Mouse (Mus musculus) forebrain, embryonic 13.5 days (tissue): ENCODE data around the gene Cnpy1. TPM values are rescaled to one million over a fixed set of nuclear protein-coding genes. Genes with fewer than 3 reads are reported as not detected.

Source experiments
- ATAC-seq: fragments of 200-750 bp; cut with Nextera tagmentation; 2 replicates; pipeline ENCODE4 v1.8.0; 2017
- H3K27ac ChIP-seq: fragments of 300-500 bp; sonication (generic); 2 replicates; pipeline ENCODE4 v1.5.1; 2015; ENCODE audit warnings: inconsistent platforms, mild to moderate bottlenecking, moderate library complexity
- H3K27me3 ChIP-seq: fragments of 300-500 bp; sonication (generic); 2 replicates; pipeline ENCODE4 v1.6.1; 2015; ENCODE audit warnings: mild to moderate bottlenecking, inconsistent platforms
- H3K36me3 ChIP-seq: fragments of 300-500 bp; sonication (generic); 2 replicates; pipeline ENCODE4 v1.6.1; 2015; ENCODE audit warnings: mild to moderate bottlenecking, inconsistent platforms; ENCODE audit not compliant: poor library complexity, severe bottlenecking
- H3K4me1 ChIP-seq: fragments of 300-500 bp; sonication (generic); 2 replicates; pipeline ENCODE4 v1.6.1; 2015; ENCODE audit warnings: inconsistent platforms
- H3K4me2 ChIP-seq: fragments of 300-500 bp; sonication (generic); 2 replicates; pipeline ENCODE4 v1.6.1; 2015; ENCODE audit warnings: inconsistent platforms, mild to moderate bottlenecking, moderate library complexity
- H3K4me3 ChIP-seq: fragments of 300-500 bp; sonication (generic); 2 replicates; pipeline ENCODE4 v1.5.1; 2015; ENCODE audit warnings: mild to moderate bottlenecking, inconsistent platforms
- H3K9ac ChIP-seq: fragments of 300-500 bp; sonication (generic); 2 replicates; pipeline ENCODE4 v1.6.1; 2015; ENCODE audit warnings: mild to moderate bottlenecking, inconsistent platforms
- H3K9me3 ChIP-seq: fragments of 300-500 bp; sonication (generic); replicated peaks from 2 replicates; pipeline ENCODE4 v1.6.1; 2016; ENCODE audit warnings: inconsistent platforms
- WGBS: fragments of 180-500 bp; shearing (Covaris S2); methylation state at CpG from one replicate; pipeline ENCODE4 v1.1.7; 2015; 5-methylcytosine and 5-hydroxymethylcytosine counted together
- polyA plus RNA-seq: library from polyadenylated mRNA; unstranded; fragments of >200 nt; fragmentation: Nextera tagmentation; extraction: Ambion mirVana; gene quantifications from 2 replicates; pipeline ENCODE4 v1.2.1, GENCODE M21; 2015

Cnpy1 gene
- 1.7 TPM in 2 replicates for polyA plus RNA-seq

GRCm38 (mm10) chr5:28245574-28245973, at the start of gene Cnpy1:
Cnpy1 (minus strand) TSS chr5:28245806.
- Histone ChIP-seq H3K36me3 (no peaks in the 10 kb centered on the region), H3K4me3 (no peak within 1 kb of the TSS), H3K9ac (no peak within 1 kb of the TSS), H3K4me1 (no peaks in the 10 kb centered on the region), H3K27ac (no peak within 1 kb of the TSS), H3K9me3 (no peaks in the 10 kb centered on the region), H3K27me3 (no peaks in the 10 kb centered on the region), H3K4me2 (no peak within 1 kb of the TSS)
- no peak for ATAC-seq
- WGBS: 60% methylated on average over 11 of the region's 11 CpGs

- no peaks in the 10 kb centered on the region for H3K36me3 ChIP-seq
- H3K4me2 ChIP-seq: no peak overlapping the region
- H3K4me3 ChIP-seq: no peak overlapping the region
- H3K9ac ChIP-seq: no peak overlapping the region
- H3K4me1 ChIP-seq: no peaks in the 10 kb centered on the region
- 5% methylated on average over 6 of the region's 6 CpGs for WGBS
- H3K27me3 ChIP-seq: no peaks in the 10 kb centered on the region
- peak; percentile 24; the same call in 1 of the 2 replicates for ATAC-seq
- no peak overlapping the region for H3K27ac ChIP-seq
- no peaks in the 10 kb centered on the region for H3K9me3 ChIP-seq
Measured at GRCm38 (mm10) chr5:28293990-28294389, 48.4 kb upstream of the Cnpy1 start.

- Histone ChIP-seq H3K27ac (no peak overlapping the region), H3K4me3 (no peak overlapping the region), H3K4me1 (no peaks in the 10 kb centered on the region), H3K4me2 (no peak overlapping the region), H3K9ac (no peak overlapping the region), H3K27me3 (no peaks in the 10 kb centered on the region), H3K36me3 (no peaks in the 10 kb centered on the region), H3K9me3 (no peaks in the 10 kb centered on the region)
- ATAC-seq: no peak
- WGBS: 39% methylated on average over 3 of the region's 3 CpGs
Measured at GRCm38 (mm10) chr5:28292281-28292680, 46.7 kb upstream of the Cnpy1 start.

- Histone ChIP-seq H3K27ac (no peak overlapping the region), H3K4me2 (no peak overlapping the region), H3K9ac (no peak overlapping the region), H3K4me1 (no peaks in the 10 kb centered on the region), H3K27me3 (no peaks in the 10 kb centered on the region), H3K36me3 (no peaks in the 10 kb centered on the region), H3K9me3 (no peaks in the 10 kb centered on the region), H3K4me3 (no peak overlapping the region)
- no peak for ATAC-seq
- WGBS: 88% methylated on average over 5 of the region's 5 CpGs
Measured at GRCm38 (mm10) chr5:28291118-28291850, 45.7 kb upstream of the Cnpy1 start.

GRCm38 (mm10) chr5:28290630-28291029, 45.0 kb upstream of the Cnpy1 start:
- Histone ChIP-seq H3K36me3 (no peaks in the 10 kb centered on the region), H3K9ac (no peak overlapping the region), H3K9me3 (no peaks in the 10 kb centered on the region), H3K27me3 (no peaks in the 10 kb centered on the region), H3K4me2 (no peak overlapping the region), H3K27ac (no peak overlapping the region), H3K4me3 (no peak overlapping the region), H3K4me1 (no peaks in the 10 kb centered on the region)
- WGBS: 67% methylated on average over 1 of the region's 1 CpGs
- ATAC-seq: no peak

GRCm38 (mm10) chr5:28289111-28289510, 43.5 kb upstream of the Cnpy1 start:
- no peaks in the 10 kb centered on the region for H3K27me3 ChIP-seq
- H3K4me1 ChIP-seq: no peaks in the 10 kb centered on the region
- no peak overlapping the region for H3K4me2 ChIP-seq
- H3K4me3 ChIP-seq: no peak overlapping the region
- H3K36me3 ChIP-seq: no peaks in the 10 kb centered on the region
- H3K9me3 ChIP-seq: no peaks in the 10 kb centered on the region
- 58% methylated on average over 3 of the region's 3 CpGs for WGBS
- ATAC-seq: no peak
- H3K9ac ChIP-seq: no peak overlapping the region
- H3K27ac ChIP-seq: no peak overlapping the region

GRCm38 (mm10) chr5:28277279-28277678, 31.7 kb upstream of the Cnpy1 start:
- Histone ChIP-seq H3K9me3 (no peaks in the 10 kb centered on the region), H3K9ac (no peak overlapping the region), H3K27ac (no peak overlapping the region), H3K4me1 (no peaks in the 10 kb centered on the region), H3K4me3 (no peak overlapping the region), H3K36me3 (no peaks in the 10 kb centered on the region), H3K27me3 (no peaks in the 10 kb centered on the region), H3K4me2 (no peak overlapping the region)
- ATAC-seq: no peak
- WGBS: 64% methylated on average over 2 of the region's 2 CpGs

GRCm38 (mm10) chr5:28272836-28273235, 27.2 kb upstream of the Cnpy1 start:
- Histone ChIP-seq H3K27me3 (no peaks in the 10 kb centered on the region), H3K36me3 (no peaks in the 10 kb centered on the region), H3K4me3 (no peak overlapping the region), H3K4me1 (no peaks in the 10 kb centered on the region), H3K9me3 (no peaks in the 10 kb centered on the region), H3K4me2 (no peak overlapping the region), H3K27ac (no peak overlapping the region), H3K9ac (no peak overlapping the region)
- ATAC-seq: no peak
- WGBS: 84% methylated on average over 2 of the region's 2 CpGs

GRCm38 (mm10) chr5:28269469-28269991, 23.9 kb upstream of the Cnpy1 start:
- H3K9me3 ChIP-seq: no peaks in the 10 kb centered on the region
- no peaks in the 10 kb centered on the region for H3K27me3 ChIP-seq
- ATAC-seq: no peak
- H3K4me2 ChIP-seq: no peak overlapping the region
- H3K4me1 ChIP-seq: no peaks in the 10 kb centered on the region
- 69% methylated on average over 6 of the region's 6 CpGs for WGBS
- H3K36me3 ChIP-seq: no peaks in the 10 kb centered on the region
- no peak overlapping the region for H3K4me3 ChIP-seq
- no peak overlapping the region for H3K27ac ChIP-seq
- no peak overlapping the region for H3K9ac ChIP-seq

- 45% methylated on average over 2 of the region's 2 CpGs for WGBS
- Histone ChIP-seq H3K4me2 (no peak overlapping the region), H3K27me3 (no peaks in the 10 kb centered on the region), H3K9me3 (no peaks in the 10 kb centered on the region), H3K4me3 (no peak overlapping the region), H3K9ac (no peak overlapping the region), H3K4me1 (no peaks in the 10 kb centered on the region), H3K36me3 (no peaks in the 10 kb centered on the region), H3K27ac (no peak overlapping the region)
- ATAC-seq: no peak
Measured at GRCm38 (mm10) chr5:28267576-28267975, 22.0 kb upstream of the Cnpy1 start.

GRCm38 (mm10) chr5:28265653-28266052, 20.0 kb upstream of the Cnpy1 start:
- no peaks in the 10 kb centered on the region for H3K9me3 ChIP-seq
- H3K27me3 ChIP-seq: no peaks in the 10 kb centered on the region
- H3K9ac ChIP-seq: no peak overlapping the region
- H3K4me1 ChIP-seq: no peaks in the 10 kb centered on the region
- H3K4me2 ChIP-seq: no peak overlapping the region
- no peak overlapping the region for H3K27ac ChIP-seq
- ATAC-seq: no peak
- H3K4me3 ChIP-seq: no peak overlapping the region
- H3K36me3 ChIP-seq: no peaks in the 10 kb centered on the region

GRCm38 (mm10) chr5:28263852-28264251, 18.2 kb upstream of the Cnpy1 start:
- Histone ChIP-seq H3K4me2 (no peak overlapping the region), H3K4me3 (no peak overlapping the region), H3K9ac (no peak overlapping the region), H3K4me1 (no peaks in the 10 kb centered on the region), H3K27ac (no peak overlapping the region), H3K36me3 (no peaks in the 10 kb centered on the region), H3K27me3 (no peaks in the 10 kb centered on the region), H3K9me3 (no peaks in the 10 kb centered on the region)
- 22% methylated on average over 1 of the region's 1 CpGs for WGBS
- no peak for ATAC-seq

GRCm38 (mm10) chr5:28262070-28262469, 16.5 kb upstream of the Cnpy1 start:
- no peaks in the 10 kb centered on the region for H3K36me3 ChIP-seq
- H3K4me3 ChIP-seq: no peak overlapping the region
- WGBS: 89% methylated on average over 5 of the region's 5 CpGs
- no peak overlapping the region for H3K9ac ChIP-seq
- H3K4me1 ChIP-seq: no peaks in the 10 kb centered on the region
- no peak for ATAC-seq
- H3K27ac ChIP-seq: no peak overlapping the region
- H3K9me3 ChIP-seq: no peaks in the 10 kb centered on the region
- no peak overlapping the region for H3K4me2 ChIP-seq
- no peaks in the 10 kb centered on the region for H3K27me3 ChIP-seq
